Mouse (Mus musculus) embryonic fibroblast, embryonic 13.5 days (primary cell): Measurements from ENCODE around the gene Bmpr1a. TPM values are rescaled to one million over a fixed set of nuclear protein-coding genes. Genes with fewer than 3 reads are reported as not detected.

ENCODE experiments used
- H3K27ac ChIP-seq: 2 replicates; pipeline ENCODE4 v1.5.1; 2012; ENCODE audit warnings: low read length, control low read depth, inconsistent platforms; ENCODE audit not compliant: insufficient read depth
- H3K4me1 ChIP-seq: 2 replicates; pipeline ENCODE4 v1.6.1; 2011; ENCODE audit warnings: low read length; ENCODE audit not compliant: control insufficient read depth, insufficient read depth
- H3K4me3 ChIP-seq: 2 replicates; pipeline ENCODE4 v1.5.1; 2011; ENCODE audit warnings: mild to moderate bottlenecking, control low read depth, low read length; ENCODE audit not compliant: insufficient read depth
- CTCF ChIP-seq: IDR thresholded peaks from 2 replicates; pipeline ENCODE4 v1.5.1; 2011; ENCODE audit warnings: mild to moderate bottlenecking, control low read depth, low read length, moderate library complexity, borderline replicate concordance; ENCODE audit not compliant: insufficient read depth
- POLR2A ChIP-seq: IDR thresholded peaks from 2 replicates; pipeline ENCODE4 v1.6.1; 2011; ENCODE audit warnings: low read depth, mild to moderate bottlenecking, control low read depth, low read length, moderate library complexity
- polyA plus RNA-seq: library from polyadenylated mRNA; stranded (reverse); fragments of >200 nt; gene quantifications from 2 replicates; pipeline ENCODE4 v1.2.4, GENCODE M21; 2011; ENCODE audit warnings: low read depth; ENCODE audit not compliant: missing spikeins, insufficient read length

Gene Bmpr1a
- polyA plus RNA-seq, 1 experiment, result 146 TPM

- Histone ChIP-seq H3K4me1 (no peaks in the 10 kb centered on the region), H3K27ac (no peak overlapping the region), H3K4me3 (no peak overlapping the region)
- TF ChIP-seq CTCF (no peak), POLR2A (no peak)
Measured at GRCm38 (mm10) chr14:34410716-34411115, 92.4 kb downstream of the Bmpr1a start.

- H3K4me3 ChIP-seq, result no peak overlapping the region
- no peak overlapping the region for H3K27ac ChIP-seq
- no peak for TF ChIP-seq CTCF
- no peak for TF ChIP-seq POLR2A
- H3K4me1 ChIP-seq, result no peaks in the 10 kb centered on the region
Measured at GRCm38 (mm10) chr14:34403424-34403823, 99.7 kb downstream of the Bmpr1a start.

GRCm38 (mm10) chr14:34402871-34403270 is 100.3 kb downstream of the Bmpr1a start:
- no peak overlapping the region for H3K27ac ChIP-seq
- no peaks in the 10 kb centered on the region for H3K4me1 ChIP-seq
- no peak overlapping the region for H3K4me3 ChIP-seq
- no peak for TF ChIP-seq CTCF
- TF ChIP-seq POLR2A, result no peak

GRCm38 (mm10) chr14:34401135-34401534 is 102.0 kb downstream of the Bmpr1a start:
- TF ChIP-seq POLR2A (no peak), CTCF (peak; percentile 93)
- Histone ChIP-seq H3K4me3 (no peak overlapping the region), H3K27ac (no peak overlapping the region), H3K4me1 (no peaks in the 10 kb centered on the region)

GRCm38 (mm10) chr14:34400021-34400420 is 103.1 kb downstream of the Bmpr1a start:
- Histone ChIP-seq H3K4me3 (no peak overlapping the region), H3K4me1 (no peaks in the 10 kb centered on the region), H3K27ac (no peak overlapping the region)
- TF ChIP-seq POLR2A (no peak), CTCF (no peak)

GRCm38 (mm10) chr14:34399301-34399700 is 103.8 kb downstream of the Bmpr1a start:
- TF ChIP-seq CTCF (no peak), POLR2A (no peak)
- no peaks in the 10 kb centered on the region for H3K4me1 ChIP-seq
- no peak overlapping the region for H3K27ac ChIP-seq
- no peak overlapping the region for H3K4me3 ChIP-seq

- H3K27ac ChIP-seq, result no peak overlapping the region
- TF ChIP-seq POLR2A (no peak), CTCF (no peak)
- no peak overlapping the region for H3K4me3 ChIP-seq
- H3K4me1 ChIP-seq, result no peaks in the 10 kb centered on the region
Measured at GRCm38 (mm10) chr14:34398901-34399300, 104.2 kb downstream of the Bmpr1a start.

GRCm38 (mm10) chr14:34397871-34398270 is 105.3 kb downstream of the Bmpr1a start:
- Histone ChIP-seq H3K4me1 (no peaks in the 10 kb centered on the region), H3K4me3 (no peak overlapping the region), H3K27ac (no peak overlapping the region)
- TF ChIP-seq CTCF, result no peak
- no peak for TF ChIP-seq POLR2A

GRCm38 (mm10) chr14:34393295-34393694 is 109.8 kb downstream of the Bmpr1a start:
- TF ChIP-seq POLR2A (no peak), CTCF (no peak)
- Histone ChIP-seq H3K27ac (no peak overlapping the region), H3K4me3 (no peak overlapping the region), H3K4me1 (no peaks in the 10 kb centered on the region)

- Histone ChIP-seq H3K4me3 (no peak overlapping the region), H3K27ac (no peak overlapping the region), H3K4me1 (peaks cover 3% of the 10 kb centered on the region; the same call in 1 of the 2 replicates)
- TF ChIP-seq CTCF, result no peak
- no peak for TF ChIP-seq POLR2A
Measured at GRCm38 (mm10) chr14:34382921-34383704, 120.0 kb downstream of the Bmpr1a start.
